Mouse (Mus musculus): ENCODE measurements around the gene Atg16l1. TPM values are rescaled to one million over a fixed set of nuclear protein-coding genes. Genes with fewer than 3 reads are reported as not detected.
A peak's percentile ranks its signal among the peaks of the same experiment; 100 is the strongest.

Atg16l1 gene
- polyA plus RNA-seq, 1 experiment from 2014 or later = 31.4 TPM

DNA sequence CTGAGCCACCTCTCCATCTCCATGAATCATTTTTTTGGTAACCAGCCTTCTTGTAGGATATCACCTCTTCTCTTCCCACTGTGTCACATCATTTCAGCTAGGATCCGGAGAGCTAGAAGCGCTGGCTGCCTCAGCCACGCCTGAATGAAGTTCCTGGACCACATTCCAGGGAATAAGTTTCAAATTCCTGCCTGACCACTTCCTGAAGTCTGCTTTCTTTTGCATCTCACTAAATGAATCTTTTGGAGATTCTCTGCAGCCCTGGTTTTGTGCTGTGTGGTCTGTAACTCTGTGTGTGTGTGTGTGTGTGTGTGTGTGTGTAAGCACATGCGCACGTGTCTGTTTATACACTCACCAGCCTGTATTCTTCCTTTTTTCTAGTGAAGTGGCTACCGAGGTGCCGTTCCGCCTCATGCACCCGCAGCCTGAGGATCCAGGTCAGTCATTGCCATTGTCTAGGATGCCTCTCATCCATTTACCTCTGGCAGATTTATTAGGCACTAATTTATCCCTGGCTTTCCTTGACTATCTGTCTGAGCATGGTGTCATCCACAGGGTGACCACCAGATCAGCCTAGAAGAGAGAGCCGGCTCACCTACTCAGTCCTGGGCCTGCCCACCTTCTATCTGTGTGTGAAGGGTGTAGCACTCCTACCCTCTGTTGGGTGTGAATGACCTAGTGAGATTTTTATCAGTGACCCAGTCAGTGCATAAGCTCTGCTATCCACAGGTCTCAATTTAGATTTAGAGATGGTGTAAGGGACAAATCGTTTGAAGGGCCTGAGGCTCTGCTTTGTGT lies 84.9 kb downstream of the Atg16l1 start:
- no peaks in the 10 kb centered on the region for H3K36me3 ChIP-seq
- H3K27me3 ChIP-seq = no peaks in the 10 kb centered on the region
- WGBS = 36% methylated on average over 11 of the region's 11 CpGs
- no peak overlapping the region for H3K4me2 ChIP-seq
- no peak overlapping the region for H3K27ac ChIP-seq
- H3K4me3 ChIP-seq (replicated peaks) = no peak overlapping the region
- H3K9ac ChIP-seq = no peak overlapping the region
- no peaks in the 10 kb centered on the region for H3K9me3 ChIP-seq (replicated peaks)
- ATAC-seq (replicated peaks; ENCODE audit: low FRiP score) = peak; percentile 56
- H3K4me1 ChIP-seq = peaks cover 9% of the 10 kb centered on the region

Other genes with a start within 250 kb of the Atg16l1 start
- 0.29 and 0.41 TPM in 2 replicates for gene Neu2, start 246.0 kb upstream of the Atg16l1 start, polyA plus RNA-seq (2015; fragmentation: Nextera tagmentation; extraction: Ambion mirVana)
- 1.6 and 2.2 TPM in 2 replicates for gene Ngef, start 182.0 kb upstream of the Atg16l1 start, polyA plus RNA-seq (2015; fragmentation: Nextera tagmentation; extraction: Ambion mirVana)
- 8.8 and 10.2 TPM in 2 replicates for gene Inpp5d, start 135.6 kb upstream of the Atg16l1 start, polyA plus RNA-seq (2015; fragmentation: Nextera tagmentation; extraction: Ambion mirVana)
- 3.0 and 3.1 TPM in 2 replicates for gene Sag, start 47.8 kb downstream of the Atg16l1 start, polyA plus RNA-seq (2015; fragmentation: Nextera tagmentation; extraction: Ambion mirVana)
- gene Dgkd, start 97.4 kb downstream of the Atg16l1 start, polyA plus RNA-seq (2015; fragmentation: Nextera tagmentation; extraction: Ambion mirVana) = 30.0 and 33.6 TPM in 2 replicates

Measured in kidney, embryonic 15.5 days (tissue).